Mouse (Mus musculus): ENCODE measurements around the gene Slc6a5. TPM values are rescaled to one million over a fixed set of nuclear protein-coding genes. Genes with fewer than 3 reads are reported as not detected.
A peak's percentile ranks its signal among the peaks of the same experiment; 100 is the strongest.

The Slc6a5 gene
- polyA plus RNA-seq, 1 experiment from 2014 or later = not detected

GRCm38 (mm10) chr7:49936821-49937220 is 26.9 kb downstream of the Slc6a5 start:
- 88% methylated on average over 3 of the region's 3 CpGs for WGBS
- Histone ChIP-seq H3K27ac (ENCODE audit: low read depth, low read length) (no peak overlapping the region), H3K9me3 (ENCODE audit: control insufficient read depth) (no peaks in the 10 kb centered on the region), H3K4me1 (replicated peaks; ENCODE audit: control insufficient read depth, insufficient read depth, low read length) (no peaks in the 10 kb centered on the region), H3K27me3 (replicated peaks; ENCODE audit: control insufficient read depth, insufficient read depth, low read length) (no peaks in the 10 kb centered on the region), H3K4me3 (ENCODE audit: low read depth, low read length) (no peak overlapping the region), H3K9ac (ENCODE audit: low read depth, low read length) (no peak overlapping the region), H3K36me3 (ENCODE audit: control insufficient read depth, insufficient read depth) (no peaks in the 10 kb centered on the region), H3K4me2 (replicated peaks; ENCODE audit: low read depth) (no peak overlapping the region)
- no peak for ATAC-seq
- TF ChIP-seq CTCF (IDR thresholded peaks at IDR 0.05; ENCODE audit: low read depth) = no peak

DNA sequence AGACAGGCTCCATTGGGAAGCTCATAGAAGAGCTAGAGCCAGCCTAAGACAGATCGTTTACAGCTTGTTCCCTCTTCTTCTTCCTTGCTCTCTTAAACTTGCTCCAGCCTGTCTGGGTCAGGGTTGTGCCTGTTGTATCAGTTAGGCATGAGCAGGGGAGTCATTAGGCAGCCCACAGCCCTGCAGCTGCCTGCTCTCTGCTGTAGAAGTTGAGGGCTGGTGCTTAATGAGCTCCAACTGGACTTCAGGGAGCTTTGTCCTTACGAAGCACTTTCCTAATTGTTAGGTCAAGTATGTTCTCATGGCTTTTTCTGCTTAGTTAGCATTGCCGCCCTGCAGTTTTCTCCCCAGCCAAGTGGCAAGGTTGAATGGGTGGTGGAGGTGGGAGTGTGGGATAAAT is 32.1 kb downstream of the Slc6a5 start:
- Histone ChIP-seq H3K9ac (ENCODE audit: low read depth, low read length) (no peak overlapping the region), H3K4me3 (ENCODE audit: low read depth, low read length) (no peak overlapping the region), H3K27me3 (replicated peaks; ENCODE audit: control insufficient read depth, insufficient read depth, low read length) (no peaks in the 10 kb centered on the region), H3K4me2 (replicated peaks; ENCODE audit: low read depth) (no peak overlapping the region), H3K9me3 (ENCODE audit: control insufficient read depth) (no peaks in the 10 kb centered on the region), H3K36me3 (ENCODE audit: control insufficient read depth, insufficient read depth) (no peaks in the 10 kb centered on the region), H3K4me1 (replicated peaks; ENCODE audit: control insufficient read depth, insufficient read depth, low read length) (no peaks in the 10 kb centered on the region), H3K27ac (ENCODE audit: low read depth, low read length) (no peak overlapping the region)
- ATAC-seq = no peak
- TF ChIP-seq CTCF (IDR thresholded peaks at IDR 0.05; ENCODE audit: low read depth) = no peak
- 68% methylated on average over 3 of the region's 3 CpGs for WGBS

GRCm38 (mm10) chr7:49942490-49942889 is 32.5 kb downstream of the Slc6a5 start:
- Histone ChIP-seq H3K4me3 (ENCODE audit: low read depth, low read length) (no peak overlapping the region), H3K27me3 (replicated peaks; ENCODE audit: control insufficient read depth, insufficient read depth, low read length) (no peaks in the 10 kb centered on the region), H3K9ac (ENCODE audit: low read depth, low read length) (no peak overlapping the region), H3K4me2 (replicated peaks; ENCODE audit: low read depth) (no peak overlapping the region), H3K9me3 (ENCODE audit: control insufficient read depth) (no peaks in the 10 kb centered on the region), H3K27ac (ENCODE audit: low read depth, low read length) (no peak overlapping the region), H3K36me3 (ENCODE audit: control insufficient read depth, insufficient read depth) (no peaks in the 10 kb centered on the region), H3K4me1 (replicated peaks; ENCODE audit: control insufficient read depth, insufficient read depth, low read length) (no peaks in the 10 kb centered on the region)
- ATAC-seq = no peak
- no peak for TF ChIP-seq CTCF (IDR thresholded peaks at IDR 0.05; ENCODE audit: low read depth)
- WGBS = 67% methylated on average over 5 of the region's 5 CpGs

DNA sequence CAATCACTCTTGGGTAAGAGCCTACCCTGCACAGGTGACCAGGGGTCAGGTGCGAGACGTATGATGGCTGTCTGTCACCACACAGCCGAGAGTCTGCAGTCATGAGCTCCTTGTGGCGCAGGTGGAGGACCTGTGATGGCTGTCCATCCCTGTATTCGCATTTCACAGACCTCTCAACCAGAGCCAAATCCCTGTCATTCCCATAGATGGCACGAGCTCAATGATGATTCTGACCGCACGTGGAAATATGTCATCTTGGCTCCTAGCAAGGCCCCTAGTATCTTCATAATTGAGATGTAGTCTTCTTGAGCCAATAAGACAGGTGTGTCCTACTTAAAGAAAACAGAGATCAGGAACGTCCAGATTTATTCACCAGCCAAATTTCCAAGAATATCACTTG is 36.7 kb downstream of the Slc6a5 start:
- H3K9me3 ChIP-seq (ENCODE audit: control insufficient read depth) = no peaks in the 10 kb centered on the region
- TF ChIP-seq CTCF (IDR thresholded peaks at IDR 0.05; ENCODE audit: low read depth) = no peak
- no peaks in the 10 kb centered on the region for H3K36me3 ChIP-seq (ENCODE audit: control insufficient read depth, insufficient read depth)
- H3K27ac ChIP-seq (ENCODE audit: low read depth, low read length) = no peak overlapping the region
- no peak overlapping the region for H3K4me3 ChIP-seq (ENCODE audit: low read depth, low read length)
- no peaks in the 10 kb centered on the region for H3K27me3 ChIP-seq (replicated peaks; ENCODE audit: control insufficient read depth, insufficient read depth, low read length)
- WGBS = 92% methylated on average over 9 of the region's 9 CpGs
- H3K9ac ChIP-seq (ENCODE audit: low read depth, low read length) = no peak overlapping the region
- no peak for ATAC-seq
- H3K4me1 ChIP-seq (replicated peaks; ENCODE audit: control insufficient read depth, insufficient read depth, low read length) = no peaks in the 10 kb centered on the region
- H3K4me2 ChIP-seq (replicated peaks; ENCODE audit: low read depth) = no peak overlapping the region

DNA sequence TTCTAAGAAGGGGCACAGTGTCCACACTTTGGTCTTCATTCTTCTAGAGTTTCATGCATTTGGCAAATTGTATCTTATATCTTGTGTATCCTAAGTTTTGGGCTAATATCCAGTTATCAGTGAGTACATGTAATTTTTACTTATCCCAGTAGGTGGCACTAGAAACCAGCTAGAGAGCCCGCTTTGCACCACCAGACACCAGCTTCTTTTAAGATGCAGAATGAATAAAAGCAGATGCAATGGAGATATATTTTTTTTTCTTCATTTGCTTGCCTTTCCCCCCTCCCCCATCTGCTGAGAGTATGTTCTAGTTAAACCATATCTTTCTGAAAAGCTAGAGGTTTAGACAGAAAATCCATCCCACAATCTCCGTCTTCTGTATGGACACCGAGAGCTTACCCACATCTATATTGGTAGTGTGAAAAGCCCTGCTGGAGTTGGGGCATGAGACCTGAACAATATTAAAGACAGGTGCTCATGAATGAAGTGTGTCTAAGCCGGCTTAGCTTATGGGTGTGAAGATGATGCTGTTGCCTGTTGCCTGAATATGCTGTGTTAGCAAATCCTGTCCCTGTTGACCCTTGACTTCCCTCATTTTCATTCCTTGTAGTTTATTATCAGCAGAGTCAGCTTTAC is 43.7 kb downstream of the Slc6a5 start:
- H3K4me2 ChIP-seq (replicated peaks; ENCODE audit: low read depth) = no peak overlapping the region
- no peak overlapping the region for H3K27ac ChIP-seq (ENCODE audit: low read depth, low read length)
- no peaks in the 10 kb centered on the region for H3K4me1 ChIP-seq (replicated peaks; ENCODE audit: control insufficient read depth, insufficient read depth, low read length)
- H3K9me3 ChIP-seq (ENCODE audit: control insufficient read depth) = no peaks in the 10 kb centered on the region
- peak; percentile 77 for TF ChIP-seq CTCF (IDR thresholded peaks at IDR 0.05; ENCODE audit: low read depth)
- H3K4me3 ChIP-seq (ENCODE audit: low read depth, low read length) = no peak overlapping the region
- no peaks in the 10 kb centered on the region for H3K36me3 ChIP-seq (ENCODE audit: control insufficient read depth, insufficient read depth)
- WGBS = 61% methylated on average over 4 of the region's 4 CpGs
- no peak for ATAC-seq
- H3K27me3 ChIP-seq (replicated peaks; ENCODE audit: control insufficient read depth, insufficient read depth, low read length) = no peaks in the 10 kb centered on the region
- no peak overlapping the region for H3K9ac ChIP-seq (ENCODE audit: low read depth, low read length)

DNA sequence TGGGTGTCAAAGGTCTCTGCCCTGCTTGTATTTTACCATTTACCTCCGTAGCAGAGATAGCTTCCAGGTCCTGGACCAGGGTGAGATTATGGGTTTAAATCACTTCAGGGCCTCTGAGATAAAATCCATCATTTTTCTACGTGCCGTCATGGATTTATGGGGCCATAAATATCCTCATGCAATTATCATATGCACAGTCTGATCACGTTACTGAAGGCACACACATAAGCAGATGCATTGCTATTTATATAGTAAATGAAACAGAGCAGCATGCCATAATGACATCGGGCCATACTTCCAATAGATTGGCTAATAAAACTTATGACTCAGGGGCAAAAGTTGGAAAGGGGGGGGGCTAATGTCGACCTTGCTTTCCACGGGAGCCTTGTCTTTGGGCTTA is 44.9 kb downstream of the Slc6a5 start:
- Histone ChIP-seq H3K4me2 (replicated peaks; ENCODE audit: low read depth) (no peak overlapping the region), H3K27ac (ENCODE audit: low read depth, low read length) (no peak overlapping the region), H3K4me1 (replicated peaks; ENCODE audit: control insufficient read depth, insufficient read depth, low read length) (no peaks in the 10 kb centered on the region), H3K27me3 (replicated peaks; ENCODE audit: control insufficient read depth, insufficient read depth, low read length) (no peaks in the 10 kb centered on the region), H3K36me3 (ENCODE audit: control insufficient read depth, insufficient read depth) (no peaks in the 10 kb centered on the region), H3K9ac (ENCODE audit: low read depth, low read length) (no peak overlapping the region), H3K4me3 (ENCODE audit: low read depth, low read length) (no peak overlapping the region), H3K9me3 (ENCODE audit: control insufficient read depth) (no peaks in the 10 kb centered on the region)
- ATAC-seq = no peak
- 19% methylated on average over 7 of the region's 7 CpGs for WGBS
- no peak for TF ChIP-seq CTCF (IDR thresholded peaks at IDR 0.05; ENCODE audit: low read depth)

DNA sequence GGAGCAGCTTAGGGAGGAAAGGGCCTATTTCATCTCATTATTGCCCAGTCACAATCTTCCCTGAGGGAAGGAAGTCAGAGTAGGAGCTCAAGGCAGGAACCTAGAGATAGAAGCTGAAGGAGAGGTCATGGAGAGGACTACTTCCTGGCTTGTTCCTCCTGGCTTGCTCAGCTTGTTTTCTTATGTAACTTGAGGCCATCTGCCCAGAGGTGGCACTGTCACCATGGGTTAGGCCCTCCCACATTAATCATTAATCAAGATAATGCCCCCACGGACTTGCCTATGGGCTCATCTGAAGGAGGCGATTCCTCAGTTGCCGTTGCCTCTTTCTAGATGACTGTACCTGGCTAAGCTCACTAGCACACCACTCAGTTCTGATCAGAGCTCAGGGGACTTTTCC is 47.2 kb downstream of the Slc6a5 start:
- Histone ChIP-seq H3K27me3 (replicated peaks; ENCODE audit: control insufficient read depth, insufficient read depth, low read length) (no peaks in the 10 kb centered on the region), H3K4me1 (replicated peaks; ENCODE audit: control insufficient read depth, insufficient read depth, low read length) (no peaks in the 10 kb centered on the region), H3K4me3 (ENCODE audit: low read depth, low read length) (no peak overlapping the region), H3K9me3 (ENCODE audit: control insufficient read depth) (no peaks in the 10 kb centered on the region), H3K4me2 (replicated peaks; ENCODE audit: low read depth) (no peak overlapping the region), H3K36me3 (ENCODE audit: control insufficient read depth, insufficient read depth) (no peaks in the 10 kb centered on the region), H3K9ac (ENCODE audit: low read depth, low read length) (no peak overlapping the region), H3K27ac (ENCODE audit: low read depth, low read length) (no peak overlapping the region)
- 33% methylated on average over 3 of the region's 3 CpGs for WGBS
- ATAC-seq = no peak
- no peak for TF ChIP-seq CTCF (IDR thresholded peaks at IDR 0.05; ENCODE audit: low read depth)

Data from intestine, postnatal 0 days (tissue).